Mouse (Mus musculus) kidney, adult 9 months (tissue): ENCODE data around the gene Trim2.

Source experiments
- DNase-seq: peaks from one replicate; pipeline ENCODE4 v3.0.0; 2022

Gene Trim2

GRCm38 (mm10) chr3:84253655-84254519 lies 52.8 kb downstream of the Trim2 start:
- DNase-seq = no peak

- DNase-seq = no peak
These were observed 53.7 kb downstream of the Trim2 start for GRCm38 (mm10) chr3:84252776-84253654.

GRCm38 (mm10) chr3:84251721-84252120 lies 55.0 kb downstream of the Trim2 start:
- DNase-seq = no peak

- peak; percentile 71 for DNase-seq
These were observed 56.4 kb downstream of the Trim2 start for GRCm38 (mm10) chr3:84250275-84250674.

GRCm38 (mm10) chr3:84247789-84248188 lies 58.9 kb downstream of the Trim2 start:
- DNase-seq = no peak

- no peak for DNase-seq
These were observed 60.2 kb downstream of the Trim2 start for GRCm38 (mm10) chr3:84246421-84246861.

- no peak for DNase-seq
These were observed 63.6 kb downstream of the Trim2 start for GRCm38 (mm10) chr3:84243116-84243515.

GRCm38 (mm10) chr3:84242497-84242896 lies 64.2 kb downstream of the Trim2 start:
- DNase-seq = no peak

- DNase-seq = no peak
These were observed 65.6 kb downstream of the Trim2 start for GRCm38 (mm10) chr3:84241098-84241497.

GRCm38 (mm10) chr3:84235420-84236304 lies 71.0 kb downstream of the Trim2 start:
- peak; percentile 85 for DNase-seq

- no peak for DNase-seq
These were observed 72.1 kb downstream of the Trim2 start for GRCm38 (mm10) chr3:84234562-84234961.

- no peak for DNase-seq
These were observed 72.8 kb downstream of the Trim2 start for GRCm38 (mm10) chr3:84233663-84234415.

GRCm38 (mm10) chr3:84232312-84232711 lies 74.4 kb downstream of the Trim2 start:
- no peak for DNase-seq

GRCm38 (mm10) chr3:84230988-84231387 lies 75.7 kb downstream of the Trim2 start:
- peak; percentile 96 for DNase-seq

- DNase-seq = peak; percentile 54
These were observed 77.8 kb downstream of the Trim2 start for GRCm38 (mm10) chr3:84228911-84229310.

GRCm38 (mm10) chr3:84228203-84228870 lies 78.3 kb downstream of the Trim2 start:
- DNase-seq = peak; percentile 64

- no peak for DNase-seq
These were observed 79.0 kb downstream of the Trim2 start for GRCm38 (mm10) chr3:84227628-84228027.

- peak; percentile 46 for DNase-seq
These were observed 81.7 kb downstream of the Trim2 start for GRCm38 (mm10) chr3:84224982-84225381.

- DNase-seq = peak; percentile 44
These were observed 85.9 kb downstream of the Trim2 start for GRCm38 (mm10) chr3:84220748-84221147.

- no peak for DNase-seq
These were observed 86.4 kb downstream of the Trim2 start for GRCm38 (mm10) chr3:84220326-84220725.

- DNase-seq = no peak
These were observed 86.9 kb downstream of the Trim2 start for GRCm38 (mm10) chr3:84219720-84220273.
